In genomic region chr10:43480227-43480849, GRCm38 (mm10) we compare ENCODE assay signal across 8 mouse cellular contexts. TPM values are rescaled to one million over a fixed set of nuclear protein-coding genes. Genes with fewer than 3 reads are reported as not detected.
A peak's percentile ranks its signal among the peaks of the same experiment; 100 is the strongest.
DNase-seq lines count a peak whose midpoint lies in the region; ATAC-seq lines count a peak whose summit lies in the region.

No protein-coding gene starts in this region.

- intact Hi-C loops in left cerebral cortex, postnatal 25 days (cut with DNase I), result no loop called here

- H3K4me3 ChIP-seq in lung, embryonic 16.5 days (ENCODE audit: low read length), result peak overlapping the region; percentile 81
- peak overlapping the region; percentile 79 for H3K4me3 ChIP-seq in intestine, embryonic 15.5 days (replicated peaks)
- H3K4me3 ChIP-seq in neural tube, embryonic 15.5 days (replicated peaks), result peak overlapping the region; percentile 88

- peak overlapping the region; percentile 95 for H3K9ac ChIP-seq in lung, embryonic 16.5 days (ENCODE audit: low read length)
- peak overlapping the region; percentile 93 for H3K9ac ChIP-seq in intestine, embryonic 15.5 days
- peak overlapping the region; percentile 81 for H3K9ac ChIP-seq in neural tube, embryonic 15.5 days (replicated peaks)

- H3K27me3 ChIP-seq in lung, embryonic 16.5 days (ENCODE audit: control insufficient read depth, insufficient read depth, low read depth, low read length), result no peaks in the 10 kb centered on the region
- no peaks in the 10 kb centered on the region for H3K27me3 ChIP-seq in intestine, embryonic 15.5 days (replicated peaks)
- H3K27me3 ChIP-seq in neural tube, embryonic 15.5 days (replicated peaks), result no peaks in the 10 kb centered on the region

- H3K4me1 ChIP-seq in lung, embryonic 16.5 days (replicated peaks; ENCODE audit: control insufficient read depth, insufficient read depth, low read length), result peaks cover 32% of the 10 kb centered on the region
- H3K4me1 ChIP-seq in intestine, embryonic 15.5 days (replicated peaks), result peaks cover 22% of the 10 kb centered on the region; the same call in 1 of the 2 replicates
- H3K4me1 ChIP-seq in neural tube, embryonic 15.5 days, result peaks cover 41% of the 10 kb centered on the region

- no peak for ATAC-seq in lung, embryonic 16.5 days (ENCODE audit: low read depth)
- ATAC-seq in intestine, embryonic 15.5 days, result no peak
- ATAC-seq in neural tube, embryonic 15.5 days (ENCODE audit: low FRiP score), result no peak

- H3K36me3 ChIP-seq in lung, embryonic 16.5 days (ENCODE audit: control insufficient read depth, insufficient read depth, low read length), result no peaks in the 10 kb centered on the region
- no peaks in the 10 kb centered on the region for H3K36me3 ChIP-seq in intestine, embryonic 15.5 days
- no peaks in the 10 kb centered on the region for H3K36me3 ChIP-seq in neural tube, embryonic 15.5 days

- DNase-seq in lung, postnatal 36 days, result no peak
- peak; percentile 42 for DNase-seq in embryo, embryonic 9.5 days (ENCODE audit: extremely low spot score)
- no peak for DNase-seq in right cerebral cortex, adult 18-20 months
- DNase-seq in left cerebral cortex, postnatal 25 days (ENCODE audit: low spot score in 2 of 2), result no peak
- DNase-seq in thymus, adult 18-20 months, result no peak

- peak overlapping the region; percentile 93 for H3K4me2 ChIP-seq in lung, embryonic 16.5 days (ENCODE audit: low read depth, low read length)
- H3K4me2 ChIP-seq in intestine, embryonic 15.5 days (replicated peaks), result peak overlapping the region; percentile 88
- H3K4me2 ChIP-seq in neural tube, embryonic 15.5 days, result peak overlapping the region; percentile 98

- 6% methylated on average over 13 of the region's 13 CpGs for WGBS in lung, embryonic 16.5 days
- 10% methylated on average over 13 of the region's 13 CpGs for WGBS in intestine, embryonic 15.5 days
- 5% methylated on average over 13 of the region's 13 CpGs for WGBS in neural tube, embryonic 15.5 days

- no peaks in the 10 kb centered on the region for H3K9me3 ChIP-seq in lung, embryonic 16.5 days (ENCODE audit: control insufficient read depth, low read length)
- no peaks in the 10 kb centered on the region for H3K9me3 ChIP-seq in intestine, embryonic 15.5 days
- H3K9me3 ChIP-seq in neural tube, embryonic 15.5 days (replicated peaks), result no peaks in the 10 kb centered on the region

- H3K27ac ChIP-seq in lung, embryonic 16.5 days (ENCODE audit: low read length), result peak overlapping the region; percentile 96
- peak overlapping the region; percentile 97 for H3K27ac ChIP-seq in intestine, embryonic 15.5 days
- peak overlapping the region; percentile 96 for H3K27ac ChIP-seq in neural tube, embryonic 15.5 days (replicated peaks)

RNA-seq across cellular contexts. Expression of gene Bend3, which starts 1.7 kb away (rescaled TPM):
- 1.7 and 2.3 TPM in 2 replicates for polyA plus RNA-seq in lung, embryonic 16.5 days (2015; fragmentation: Nextera tagmentation; extraction: Ambion mirVana)
- polyA plus RNA-seq in intestine, embryonic 15.5 days (2015; fragmentation: Nextera tagmentation; extraction: Ambion mirVana), result 3.0 and 3.1 TPM in 2 replicates
- polyA plus RNA-seq in neural tube, embryonic 15.5 days (2015; fragmentation: Nextera tagmentation; extraction: Ambion mirVana), result 2.5 and 2.9 TPM in 2 replicates
- total RNA-seq in left cerebral cortex, postnatal 25 days (2021), result 1 to 10 TPM; 4.3 to 5.9 TPM

RNA-seq across cellular contexts. Expression of gene Gm9803, which starts 43.5 kb away (rescaled TPM):
- 12.5 and 25.4 TPM in 2 replicates for polyA plus RNA-seq in lung, embryonic 16.5 days (2015; fragmentation: Nextera tagmentation; extraction: Ambion mirVana)
- 11.9 and 12.6 TPM in 2 replicates for polyA plus RNA-seq in intestine, embryonic 15.5 days (2015; fragmentation: Nextera tagmentation; extraction: Ambion mirVana)
- polyA plus RNA-seq in neural tube, embryonic 15.5 days (2015; fragmentation: Nextera tagmentation; extraction: Ambion mirVana), result 17.6 and 25.6 TPM in 2 replicates
- 10 to 100 TPM in 1 of 2 experiments, not detected in 1; 11.6 TPM for total RNA-seq in left cerebral cortex, postnatal 25 days (2021)
